Mouse (Mus musculus) lung, adult 2 months (tissue): Measurements from ENCODE around the gene Atp5g1. TPM values are rescaled to one million over a fixed set of nuclear protein-coding genes. Genes with fewer than 3 reads are reported as not detected.
A peak's percentile ranks its signal among the peaks of the same experiment; 100 is the strongest.

Experiments
- DNase-seq: peaks from one replicate; pipeline ENCODE4 v3.0.0; 2022
- H3K4me1 ChIP-seq: fragments of 200-500 bp; 2 replicates; pipeline ENCODE4 v1.6.1; 2011; ENCODE audit warnings: low read length; ENCODE audit not compliant: control insufficient read depth, insufficient read depth
- H3K4me3 ChIP-seq: fragments of 200-500 bp; replicated peaks from 2 replicates; pipeline ENCODE3; 2011; ENCODE audit warnings: low read depth, mild to moderate bottlenecking, control low read depth, low read length; ENCODE audit errors: extremely low read depth
- CTCF ChIP-seq: fragments of 200-500 bp; IDR thresholded peaks from 2 replicates; pipeline ENCODE4 v1.5.1; 2011; ENCODE audit warnings: mild to moderate bottlenecking, low read length, control low read depth; ENCODE audit not compliant: insufficient read depth
- POLR2A ChIP-seq: fragments of 200-500 bp; IDR thresholded peaks from 2 replicates; pipeline ENCODE4 v1.6.1; 2011; ENCODE audit warnings: low read depth, mild to moderate bottlenecking, control low read depth, low read length, borderline replicate concordance; ENCODE audit errors: extremely low read depth
- WGBS: fragments of 180-500 bp; shearing (Covaris S2); methylation state at CpG from one replicate; pipeline ENCODE4 v1.1.7; 2018; 5-methylcytosine and 5-hydroxymethylcytosine counted together
- polyA plus RNA-seq: library from polyadenylated mRNA; depleted of rRNA; stranded (reverse); fragments of >200 nt; gene quantifications from 2 replicates; pipeline ENCODE4 v1.2.3, GENCODE M21; 2012; rRNA removed

Atp5g1 gene
- polyA plus RNA-seq, 1 experiment, result 352 TPM

DNA sequence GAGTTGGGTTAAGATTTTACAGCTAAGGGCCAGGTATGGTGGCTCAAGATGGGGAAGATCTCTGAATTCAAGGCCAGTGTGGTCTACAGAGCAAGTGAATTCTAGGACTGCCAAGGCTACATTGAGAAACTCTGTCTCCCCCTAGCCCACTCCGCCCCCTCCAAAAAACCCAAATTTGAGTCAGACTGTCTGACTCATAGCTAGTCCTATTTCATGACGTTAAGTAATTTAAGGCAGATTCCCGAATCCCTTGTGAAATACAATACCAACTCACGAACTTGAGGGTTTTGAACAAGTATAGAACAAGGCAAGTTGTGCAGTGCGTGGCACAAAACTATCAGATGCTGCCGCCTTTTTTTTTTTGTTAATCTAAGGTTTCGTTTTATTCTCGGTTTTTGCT, 41.4 kb downstream of the Atp5g1 start:
- TF ChIP-seq CTCF (no peak), POLR2A (no peak)
- 48% methylated on average over 8 of the region's 8 CpGs for WGBS
- no peak for DNase-seq
- Histone ChIP-seq H3K4me1 (peaks cover 9% of the 10 kb centered on the region), H3K4me3 (peak overlapping the region; percentile 100)

DNA sequence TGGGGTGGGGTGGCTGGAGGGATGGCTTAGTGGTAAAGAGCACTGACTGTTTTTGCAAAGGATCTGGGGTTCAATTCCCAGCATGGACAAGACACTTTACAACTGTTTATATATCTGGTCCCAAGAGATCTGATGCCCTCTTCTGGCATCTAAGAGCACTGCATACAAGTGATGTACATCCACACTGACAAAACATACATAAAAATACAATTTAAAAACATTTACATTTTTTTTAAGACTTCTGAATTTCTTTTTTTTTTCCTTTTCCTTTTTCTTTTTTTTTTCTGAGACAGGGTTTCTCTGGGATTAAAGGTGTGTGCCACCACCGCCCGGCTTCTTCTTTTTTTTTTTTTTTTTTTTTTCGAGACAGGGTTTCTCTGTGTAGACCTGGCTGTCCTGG, 42.2 kb downstream of the Atp5g1 start:
- H3K4me1 ChIP-seq, result peaks cover 9% of the 10 kb centered on the region
- no peak overlapping the region for H3K4me3 ChIP-seq
- no peak for DNase-seq
- WGBS, result 94% methylated on average over 2 of the region's 3 CpGs
- TF ChIP-seq CTCF (no peak), POLR2A (no peak)

DNA sequence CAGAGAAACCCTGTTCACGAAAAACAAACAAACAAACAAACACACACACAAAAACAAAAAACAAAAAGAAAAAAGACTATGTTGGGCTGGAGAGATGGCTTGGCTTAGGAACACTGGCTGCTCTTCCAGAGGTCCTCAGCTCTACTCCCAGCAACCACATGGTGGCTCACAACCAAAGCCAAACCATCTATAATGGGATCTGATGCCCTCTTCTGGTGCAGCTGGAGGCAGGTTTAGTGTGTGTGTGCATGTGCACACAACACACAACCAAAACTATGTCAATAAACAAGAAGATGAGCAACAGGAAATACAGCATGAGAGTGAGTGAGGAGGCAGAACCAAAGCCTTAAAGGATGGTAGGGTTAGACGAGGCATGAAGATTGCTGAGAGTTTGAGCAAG, 43.8 kb downstream of the Atp5g1 start:
- no peak for DNase-seq
- WGBS, result 76% methylated on average over 2 of the region's 2 CpGs

DNA sequence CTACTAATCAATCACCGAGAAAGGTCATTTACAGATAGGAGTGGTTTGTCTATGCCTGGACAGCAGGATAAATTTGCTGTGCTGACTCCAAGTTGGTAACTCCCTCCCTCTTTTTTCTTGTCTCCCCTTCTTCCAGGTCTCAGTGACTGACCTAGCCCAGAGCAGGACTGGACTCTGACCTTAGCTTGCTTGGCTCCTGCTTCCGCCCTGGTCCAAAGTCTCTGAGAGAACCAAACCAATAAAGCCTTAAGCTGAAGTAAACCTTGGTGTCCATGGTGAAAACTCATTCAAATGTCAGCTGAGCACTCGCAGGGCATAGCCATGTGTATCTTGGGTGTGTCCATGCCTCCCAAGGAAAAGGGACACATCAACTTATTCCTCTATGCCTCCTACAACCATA, 44.9 kb downstream of the Atp5g1 start:
- Histone ChIP-seq H3K4me1 (peaks cover 9% of the 10 kb centered on the region), H3K4me3 (no peak overlapping the region)
- WGBS, result 80% methylated on average over 3 of the region's 3 CpGs
- DNase-seq, result no peak
- TF ChIP-seq CTCF, result no peak
- no peak for TF ChIP-seq POLR2A

More for the DNA sequence above, 43.8 kb downstream of the Atp5g1 start:
- Histone ChIP-seq H3K4me1 (peaks cover 9% of the 10 kb centered on the region), H3K4me3 (no peak overlapping the region)
- TF ChIP-seq POLR2A (no peak), CTCF (no peak)

DNA sequence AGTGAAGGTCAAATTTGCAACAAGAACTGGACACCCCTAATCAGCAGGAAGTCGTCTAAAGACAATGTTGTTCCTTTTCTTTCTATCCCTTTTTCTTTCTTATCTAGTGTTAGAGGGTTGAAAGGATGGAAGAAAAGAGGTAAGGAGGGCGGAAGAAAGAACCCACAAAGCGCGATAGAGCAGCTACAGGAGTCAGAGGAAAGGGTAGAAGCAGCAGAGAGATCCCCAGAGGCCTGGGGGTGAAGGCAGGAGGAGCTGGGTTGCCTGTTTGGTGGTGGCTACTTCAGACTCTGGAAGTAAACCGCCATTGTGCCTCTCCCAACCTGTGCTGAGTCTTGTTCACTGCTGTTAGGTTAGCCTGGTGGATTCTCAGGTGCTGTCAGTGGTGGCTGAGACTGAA, 47.3 kb downstream of the Atp5g1 start:
- H3K4me3 ChIP-seq, result no peak overlapping the region
- no peak for DNase-seq
- H3K4me1 ChIP-seq, result no peaks in the 10 kb centered on the region
- no peak for TF ChIP-seq POLR2A
- no peak for TF ChIP-seq CTCF
- 53% methylated on average over 5 of the region's 5 CpGs for WGBS

DNA sequence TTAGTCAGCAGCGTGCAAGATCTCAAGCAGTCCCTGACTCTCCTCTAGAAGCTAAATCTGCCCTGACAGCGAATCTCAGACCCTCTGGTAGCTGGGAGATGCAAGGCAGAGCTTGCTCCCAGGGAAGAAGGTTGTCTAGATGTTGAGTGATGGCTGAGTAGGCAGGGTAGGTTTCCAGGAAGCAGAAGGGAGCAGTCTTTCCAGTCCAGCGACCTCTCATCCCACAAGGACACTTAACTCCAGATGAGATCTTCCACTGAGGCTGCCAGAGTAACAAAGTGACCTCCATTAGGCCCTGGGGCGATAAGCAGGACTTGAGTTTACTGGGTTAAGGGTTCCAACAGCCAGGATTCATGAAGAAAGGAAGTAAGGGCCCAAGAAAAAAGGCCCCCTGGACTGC, 54.8 kb downstream of the Atp5g1 start:
- H3K4me3 ChIP-seq, result no peak overlapping the region
- 57% methylated on average over 4 of the region's 4 CpGs for WGBS
- DNase-seq, result no peak
- no peaks in the 10 kb centered on the region for H3K4me1 ChIP-seq
- TF ChIP-seq CTCF (no peak), POLR2A (no peak)

Other genes with a start within 250 kb of the Atp5g1 start
- 18.1 and 31.9 TPM in 2 replicates for gene Gngt2, start 238.5 kb downstream of the Atp5g1 start, polyA plus RNA-seq
- 141 and 169 TPM in 2 replicates for gene Abi3, start 233.2 kb downstream of the Atp5g1 start, polyA plus RNA-seq
- 0.42 TPM in 1 of 2 replicates, not detected in the other for gene B4galnt2, start 160.8 kb downstream of the Atp5g1 start, polyA plus RNA-seq
- gene Igf2bp1, start 69.7 kb downstream of the Atp5g1 start, polyA plus RNA-seq, result 1.4 and 1.6 TPM in 2 replicates
- gene Gip, start 51.1 kb downstream of the Atp5g1 start, polyA plus RNA-seq, result not detected in 2 replicates
- gene Snf8, start 40.8 kb downstream of the Atp5g1 start, polyA plus RNA-seq, result 18.1 and 24.1 TPM in 2 replicates
- 31.1 and 38.1 TPM in 2 replicates for gene Ube2z, start 10.3 kb downstream of the Atp5g1 start, polyA plus RNA-seq
- gene Calcoco2, start 36.3 kb upstream of the Atp5g1 start, polyA plus RNA-seq, result 0.08 and 0.11 TPM in 2 replicates
- 3.6 and 4.6 TPM in 2 replicates for gene Ttll6, start 58.1 kb upstream of the Atp5g1 start, polyA plus RNA-seq
- 1.4 TPM in 1 of 2 replicates, not detected in the other for gene Hoxb13, start 118.6 kb upstream of the Atp5g1 start, polyA plus RNA-seq
- gene Hoxb9, start 195.8 kb upstream of the Atp5g1 start, polyA plus RNA-seq, result 0.14 TPM in 1 of 2 replicates, not detected in the other
- gene Hoxb8, start 206.2 kb upstream of the Atp5g1 start, polyA plus RNA-seq, result 0.18 and 0.44 TPM in 2 replicates
- gene Hoxb7, start 211.0 kb upstream of the Atp5g1 start, polyA plus RNA-seq, result 0.52 and 1.1 TPM in 2 replicates
- gene Hoxb6, start 216.8 kb upstream of the Atp5g1 start, polyA plus RNA-seq, result 8.1 and 8.2 TPM in 2 replicates
- gene Hoxb5, start 227.7 kb upstream of the Atp5g1 start, polyA plus RNA-seq, result 12.1 and 15.6 TPM in 2 replicates
- 9.9 and 12.5 TPM in 2 replicates for gene Hoxb4, start 242.6 kb upstream of the Atp5g1 start, polyA plus RNA-seq
- 11.0 and 13.2 TPM in 2 replicates for gene Hoxb3, start 247.7 kb upstream of the Atp5g1 start, polyA plus RNA-seq